Mouse (Mus musculus) bone marrow macrophage, adult 2 months (primary cell): ENCODE data around the gene Cd9.

ENCODE experiments used
- CTCF ChIP-seq: IDR thresholded peaks from 2 replicates; pipeline ENCODE4 v1.5.1; 2012; ENCODE audit warnings: low read depth, mild to moderate bottlenecking, low read length, moderate library complexity
- POLR2A ChIP-seq: IDR thresholded peaks from 2 replicates; pipeline ENCODE4 v1.6.1; 2012; ENCODE audit warnings: mild to moderate bottlenecking, low read depth, low read length, borderline replicate concordance

GRCm38 (mm10) chr6:125433704-125434447 is 60.7 kb downstream of the Cd9 start:
- no peak for TF ChIP-seq CTCF
- TF ChIP-seq POLR2A = no peak
